11 mouse cellular contexts compared by ENCODE assay signal in genomic region chr11:95007418-95007817, GRCm38 (mm10). TPM values are rescaled to one million over a fixed set of nuclear protein-coding genes. Genes with fewer than 3 reads are reported as not detected.
DNase-seq lines count a peak whose midpoint lies in the region; ATAC-seq and TF ChIP-seq lines count a peak whose summit lies in the region.
"Had no signal": no experiment of that assay in that cellular context is flagged by ENCODE, and none has a peak within 500 bp of the region (broad histone marks: within the 10 kb centered on the region; RNA-seq: fewer than 3 reads in every experiment).

No protein-coding gene starts in this region.

- H3K4me2 ChIP-seq in forebrain, embryonic 13.5 days = peak overlapping the region; percentile 75
- H3K4me2 ChIP-seq in limb, embryonic 13.5 days (replicated peaks) = peak overlapping the region; percentile 76
- peak overlapping the region; percentile 80 for H3K4me2 ChIP-seq in neural tube, embryonic 15.5 days

- H3K9me3 ChIP-seq in forebrain, embryonic 13.5 days (replicated peaks) = no peaks in the 10 kb centered on the region
- H3K9me3 ChIP-seq in limb, embryonic 13.5 days = no peaks in the 10 kb centered on the region
- no peaks in the 10 kb centered on the region for H3K9me3 ChIP-seq in neural tube, embryonic 15.5 days (replicated peaks)

- 82% methylated on average over 3 of the region's 3 CpGs for WGBS in forebrain, embryonic 13.5 days
- WGBS in limb, embryonic 13.5 days = 75% methylated on average over 3 of the region's 3 CpGs
- WGBS in neural tube, embryonic 15.5 days = 79% methylated on average over 3 of the region's 3 CpGs

- H3K27me3 ChIP-seq in forebrain, embryonic 13.5 days = no peaks in the 10 kb centered on the region
- H3K27me3 ChIP-seq in limb, embryonic 13.5 days = no peaks in the 10 kb centered on the region
- no peaks in the 10 kb centered on the region for H3K27me3 ChIP-seq in neural tube, embryonic 15.5 days (replicated peaks)

- H3K36me3 ChIP-seq in forebrain, embryonic 13.5 days (ENCODE audit: poor library complexity, severe bottlenecking) = peaks cover 35% of the 10 kb centered on the region
- peaks cover 35% of the 10 kb centered on the region for H3K36me3 ChIP-seq in limb, embryonic 13.5 days
- H3K36me3 ChIP-seq in neural tube, embryonic 15.5 days = peaks cover 33% of the 10 kb centered on the region

- H3K4me3 ChIP-seq in layer of hippocampus, adult 2 months = no peak overlapping the region
- no peak overlapping the region; the same call in 1 of the 2 replicates for H3K4me3 ChIP-seq in forebrain, embryonic 13.5 days
- H3K4me3 ChIP-seq in limb, embryonic 13.5 days = peak overlapping the region; percentile 45; the same call in 1 of the 2 replicates
- no peak overlapping the region for H3K4me3 ChIP-seq in neural tube, embryonic 15.5 days (replicated peaks)

- DNase-seq in layer of hippocampus, adult 2 months (ENCODE audit: low spot score in 2 of 2) = no peak
- no peak for DNase-seq in layer of hippocampus, postnatal 36 days
- no peak for DNase-seq in ovary, postnatal 10 days (ENCODE audit: low spot score)
- no peak for DNase-seq in layer of hippocampus, adult 9-10 months (ENCODE audit: low spot score)
- no peak for DNase-seq in spleen, postnatal 36 days (ENCODE audit: low spot score in 2 of 2)
- DNase-seq: right cerebral cortex, adult 18-20 months had no signal

- no peak for ATAC-seq in forebrain, embryonic 13.5 days
- no peak for ATAC-seq in limb, embryonic 13.5 days (ENCODE audit: low FRiP score, low read depth)
- ATAC-seq in neural tube, embryonic 15.5 days (ENCODE audit: low FRiP score) = no peak

- H3K9ac ChIP-seq in forebrain, embryonic 13.5 days = no peak overlapping the region
- H3K9ac ChIP-seq in limb, embryonic 13.5 days = 0 out of 2 replicates have a peak overlapping the region, but pooled peaks have one; percentile 65
- H3K9ac ChIP-seq in neural tube, embryonic 15.5 days (replicated peaks) = no peak overlapping the region

- TF ChIP-seq CTCF in layer of hippocampus, adult 2 months (conservative IDR thresholded peaks at IDR 0.05) = no peak

- peaks cover 48% of the 10 kb centered on the region for H3K4me1 ChIP-seq in forebrain, embryonic 13.5 days
- peaks cover 44% of the 10 kb centered on the region for H3K4me1 ChIP-seq in limb, embryonic 13.5 days
- peaks cover 53% of the 10 kb centered on the region for H3K4me1 ChIP-seq in neural tube, embryonic 15.5 days

- H3K27ac ChIP-seq in layer of hippocampus, adult 2 months = peak overlapping the region; percentile 100; the same call in 1 of the 2 replicates
- H3K27ac ChIP-seq in forebrain, embryonic 13.5 days = peak overlapping the region; percentile 81; the same call in 1 of the 2 replicates
- no peak overlapping the region; the same call in 1 of the 2 replicates for H3K27ac ChIP-seq in limb, embryonic 13.5 days
- peak overlapping the region; percentile 85 for H3K27ac ChIP-seq in neural tube, embryonic 15.5 days (replicated peaks)

RNA-seq across cellular contexts. Expression of gene Samd14, which starts 2.3 kb away (rescaled TPM):
- 10 to 100 TPM; 38.9 to 40.8 TPM for total RNA-seq in layer of hippocampus, adult 2 months (2021)
- total RNA-seq in layer of hippocampus, postnatal 36 days (2021) = 10 to 100 TPM; 43.3 to 46.5 TPM
- polyA plus RNA-seq in forebrain, embryonic 13.5 days (2015; fragmentation: Nextera tagmentation; extraction: Ambion mirVana) = 89.2 and 95.0 TPM in 2 replicates
- polyA plus RNA-seq in limb, embryonic 13.5 days (2015; fragmentation: Nextera tagmentation; extraction: Ambion mirVana) = 37.2 and 37.7 TPM in 2 replicates
- 139 and 167 TPM in 2 replicates for polyA plus RNA-seq in neural tube, embryonic 15.5 days (2015; fragmentation: Nextera tagmentation; extraction: Ambion mirVana)

RNA-seq across cellular contexts. Expression of gene Ppp1r9b, which starts 16.6 kb away (rescaled TPM):
- 100 to 1,000 TPM; 967 to 974 TPM for total RNA-seq in layer of hippocampus, adult 2 months (2021)
- 100 to 1,000 TPM; 931 to 932 TPM for total RNA-seq in layer of hippocampus, postnatal 36 days (2021)
- 15.8 and 16.3 TPM in 2 replicates for polyA plus RNA-seq in forebrain, embryonic 13.5 days (2015; fragmentation: Nextera tagmentation; extraction: Ambion mirVana)
- polyA plus RNA-seq in limb, embryonic 13.5 days (2015; fragmentation: Nextera tagmentation; extraction: Ambion mirVana) = 11.4 and 11.8 TPM in 2 replicates
- 18.8 TPM in 2 replicates for polyA plus RNA-seq in neural tube, embryonic 15.5 days (2015; fragmentation: Nextera tagmentation; extraction: Ambion mirVana)

RNA-seq across cellular contexts. Expression of gene Sgca, which starts 31.3 kb away (rescaled TPM):
- under 1 TPM in 1 of 2 experiments, not detected in 1; 0.44 TPM for total RNA-seq in layer of hippocampus, adult 2 months (2021)
- under 1 TPM in 1 of 2 experiments, not detected in 1; 0.48 TPM for total RNA-seq in layer of hippocampus, postnatal 36 days (2021)
- not detected in 2 replicates for polyA plus RNA-seq in forebrain, embryonic 13.5 days (2015; fragmentation: Nextera tagmentation; extraction: Ambion mirVana)
- polyA plus RNA-seq in limb, embryonic 13.5 days (2015; fragmentation: Nextera tagmentation; extraction: Ambion mirVana) = 6.1 and 7.1 TPM in 2 replicates
- 0.77 and 1.4 TPM in 2 replicates for polyA plus RNA-seq in neural tube, embryonic 15.5 days (2015; fragmentation: Nextera tagmentation; extraction: Ambion mirVana)

RNA-seq across cellular contexts. Expression of gene Pdk2, which starts 33.7 kb away (rescaled TPM):
- total RNA-seq in layer of hippocampus, adult 2 months (2021) = 100 to 1,000 TPM; 133 TPM
- total RNA-seq in layer of hippocampus, postnatal 36 days (2021) = 100 to 1,000 TPM; 118 to 121 TPM
- 19.7 and 20.2 TPM in 2 replicates for polyA plus RNA-seq in forebrain, embryonic 13.5 days (2015; fragmentation: Nextera tagmentation; extraction: Ambion mirVana)
- 33.7 and 34.9 TPM in 2 replicates for polyA plus RNA-seq in limb, embryonic 13.5 days (2015; fragmentation: Nextera tagmentation; extraction: Ambion mirVana)
- 24.9 and 27.1 TPM in 2 replicates for polyA plus RNA-seq in neural tube, embryonic 15.5 days (2015; fragmentation: Nextera tagmentation; extraction: Ambion mirVana)

RNA-seq across cellular contexts. Expression of gene Hils1, which starts 40.0 kb away (rescaled TPM):
- not detected for total RNA-seq in layer of hippocampus, adult 2 months (2021)
- not detected for total RNA-seq in layer of hippocampus, postnatal 36 days (2021)
- polyA plus RNA-seq in forebrain, embryonic 13.5 days (2015; fragmentation: Nextera tagmentation; extraction: Ambion mirVana) = not detected in 2 replicates
- not detected in 2 replicates for polyA plus RNA-seq in limb, embryonic 13.5 days (2015; fragmentation: Nextera tagmentation; extraction: Ambion mirVana)
- polyA plus RNA-seq in neural tube, embryonic 15.5 days (2015; fragmentation: Nextera tagmentation; extraction: Ambion mirVana) = not detected in 2 replicates
- total RNA-seq: gastrocnemius, postnatal 4 days; left cerebral cortex, postnatal 14 days had no signal
